Mouse (Mus musculus) 3134 (cell line): ENCODE measurements at regions not wholly inside any gene's neighbourhood (a gene's known extent, or its start where the extent isn't known, plus 50 kb on each side); places are given as distances from the start of the nearest gene placed in this dataset.
A peak's percentile ranks its signal among the peaks of the same experiment; 100 is the strongest.

Source experiments
- DNase-seq: peaks from one replicate; pipeline ENCODE4 v3.0.0-alpha.2; 2011; ENCODE audit warnings: low spot score; ENCODE audit not compliant: insufficient read length; ENCODE audit errors: extremely low read depth

GRCm38 (mm10) chr8:92427801-92428200, 70.4 kb downstream of the Irx5 start:
- peak; percentile 9 for DNase-seq

- no peak for DNase-seq
Measured at GRCm38 (mm10) chr8:92437075-92437663, 79.7 kb downstream of the Irx5 start.

- no peak for DNase-seq
Measured at GRCm38 (mm10) chr8:92438294-92438693, 80.9 kb downstream of the Irx5 start.

GRCm38 (mm10) chr8:92439713-92440436, 82.5 kb downstream of the Irx5 start:
- no peak for DNase-seq

- no peak for DNase-seq
Measured at GRCm38 (mm10) chr8:92442086-92442485, 84.7 kb downstream of the Irx5 start.

GRCm38 (mm10) chr8:92459291-92459690, 101.9 kb downstream of the Irx5 start:
- no peak for DNase-seq

GRCm38 (mm10) chr8:92460129-92460953, 102.9 kb downstream of the Irx5 start:
- DNase-seq, result no peak

GRCm38 (mm10) chr8:92469141-92470000, 111.9 kb downstream of the Irx5 start:
- no peak for DNase-seq

- no peak for DNase-seq
Measured at GRCm38 (mm10) chr8:92472257-92472656, 114.8 kb downstream of the Irx5 start.

GRCm38 (mm10) chr8:92472817-92473216, 115.4 kb downstream of the Irx5 start:
- no peak for DNase-seq

GRCm38 (mm10) chr8:92482393-92482792, 125.0 kb downstream of the Irx5 start:
- no peak for DNase-seq

- no peak for DNase-seq
Measured at GRCm38 (mm10) chr8:92483055-92483765, 125.8 kb downstream of the Irx5 start.

GRCm38 (mm10) chr8:92488526-92489159, 131.2 kb downstream of the Irx5 start:
- DNase-seq, result peak; percentile 64

GRCm38 (mm10) chr8:92491533-92491932, 134.1 kb downstream of the Irx5 start:
- DNase-seq, result no peak

- DNase-seq, result peak; percentile 7
Measured at GRCm38 (mm10) chr8:92493403-92493802, 136.0 kb downstream of the Irx5 start.

GRCm38 (mm10) chr8:92505552-92506281, 148.3 kb downstream of the Irx5 start:
- no peak for DNase-seq

GRCm38 (mm10) chr8:92506436-92506835, 149.0 kb downstream of the Irx5 start:
- no peak for DNase-seq

- no peak for DNase-seq
Measured at GRCm38 (mm10) chr8:92506906-92507305, 149.5 kb downstream of the Irx5 start.

- no peak for DNase-seq
Measured at GRCm38 (mm10) chr8:92515385-92515784, 158.0 kb downstream of the Irx5 start.
